Mouse (Mus musculus) ES-E14 (cell line): ENCODE results near the gene Bsn.

Experiments used
- MAFK ChIP-seq: IDR thresholded peaks from 2 replicates; pipeline ENCODE4 v1.6.1; 2014; ENCODE audit warnings: mild to moderate bottlenecking, low read depth, low read length, inconsistent platforms; ENCODE audit not compliant: insufficient read depth
- ZNF384 ChIP-seq: IDR thresholded peaks from 2 replicates; pipeline ENCODE4 v1.6.1; 2012; ENCODE audit warnings: low read depth, low read length, inconsistent platforms

DNA sequence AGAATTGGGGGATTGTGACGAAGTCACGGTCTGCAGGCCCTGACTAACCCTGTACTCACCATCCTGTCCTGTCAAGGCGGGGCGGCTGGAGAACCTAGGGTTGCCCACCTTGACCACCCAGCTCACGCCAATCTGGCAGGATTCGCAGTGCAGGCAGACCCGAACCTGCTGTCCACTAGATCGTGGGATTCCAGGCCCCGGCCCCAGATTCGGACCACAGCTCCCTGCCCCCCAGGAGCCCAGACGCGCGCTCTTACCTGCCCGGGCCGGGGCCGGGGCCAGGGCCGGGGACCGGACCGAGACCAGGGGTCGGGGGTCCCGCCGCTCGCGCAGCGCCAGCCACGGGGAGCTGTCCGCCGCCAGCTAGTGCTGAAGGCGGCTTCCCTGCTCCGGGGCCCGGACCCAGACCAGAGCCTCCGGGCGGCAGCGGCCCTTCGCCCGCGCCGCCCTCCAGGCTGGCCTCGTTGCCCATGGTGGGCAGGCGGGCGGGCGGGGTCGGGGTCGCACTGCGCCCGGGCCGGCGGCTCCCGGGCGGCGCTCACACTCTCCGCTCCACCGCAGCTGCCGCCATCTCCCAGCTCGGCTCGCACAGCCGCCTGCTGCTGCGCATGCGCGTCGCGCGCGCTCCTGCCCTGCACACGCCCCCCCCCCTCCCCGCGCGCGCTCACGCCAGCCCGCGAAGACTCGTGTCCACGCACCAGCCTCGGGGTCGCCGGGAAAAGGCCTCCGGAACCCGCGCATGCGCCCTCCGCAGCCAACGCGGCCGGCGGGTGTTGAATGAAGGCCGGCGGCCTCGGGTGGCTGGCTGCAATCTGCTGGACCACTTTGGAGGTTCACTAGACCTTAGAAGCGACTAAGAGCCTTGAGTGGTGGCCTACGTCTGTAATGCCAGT is at the start of gene Bsn:
- TF ChIP-seq MAFK (no peak), ZNF384 (no peak)
